8 mouse cellular contexts compared by ENCODE assay signal in the genomic region with DNA sequence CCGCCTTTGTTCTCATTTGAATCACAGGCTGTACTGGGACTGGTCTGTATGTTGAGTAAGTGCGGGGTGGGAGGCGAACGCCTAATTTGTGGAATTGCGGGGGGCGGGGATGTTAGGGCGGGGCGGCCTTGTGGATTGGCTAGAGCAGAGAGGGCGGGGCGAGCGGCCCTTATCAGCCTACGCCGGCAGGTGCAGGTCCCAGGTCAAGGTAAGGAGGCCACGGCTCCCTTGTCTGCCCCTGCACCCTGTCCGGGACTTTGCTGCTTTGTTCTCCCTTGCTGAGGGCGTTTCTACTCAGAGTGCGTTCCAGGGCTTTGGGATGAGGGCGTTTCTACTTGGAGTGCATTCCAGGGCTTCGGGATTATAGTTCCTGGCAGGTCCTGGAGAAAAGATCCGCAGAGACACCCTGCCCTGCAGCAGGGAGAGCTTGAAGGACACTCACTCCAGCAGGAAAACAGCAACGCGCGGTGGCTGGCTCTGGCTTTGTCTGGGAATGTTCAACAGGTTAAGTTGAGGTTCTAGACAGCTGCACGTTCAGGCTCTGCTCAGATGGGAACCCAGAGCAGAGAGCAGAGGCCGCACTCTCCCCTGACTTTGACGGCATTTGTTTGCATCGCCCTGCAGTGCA.
A peak's percentile ranks its signal among the peaks of the same experiment; 100 is the strongest.
DNase-seq lines count a peak whose midpoint lies in the region; ATAC-seq and TF ChIP-seq lines count a peak whose summit lies in the region.

No protein-coding gene starts in this region.

- H3K79me2 ChIP-seq in liver, adult 2 months (ENCODE audit: control insufficient read depth, insufficient read depth, low read length): peaks cover 36% of the 10 kb centered on the region

- peaks cover 16% of the 10 kb centered on the region for H3K4me1 ChIP-seq in hindbrain, embryonic 15.5 days (replicated peaks)
- peaks cover 38% of the 10 kb centered on the region for H3K4me1 ChIP-seq in liver, adult 2 months (ENCODE audit: control insufficient read depth, insufficient read depth, low read length)
- H3K4me1 ChIP-seq in neural tube, embryonic 11.5 days (ENCODE audit: control insufficient read depth, insufficient read depth, low read length): peaks cover 9% of the 10 kb centered on the region

- H3K9me3 ChIP-seq in hindbrain, embryonic 15.5 days: no peaks in the 10 kb centered on the region
- H3K9me3 ChIP-seq in neural tube, embryonic 11.5 days (ENCODE audit: control insufficient read depth, low read length): no peaks in the 10 kb centered on the region

- H3K4me2 ChIP-seq in hindbrain, embryonic 15.5 days: peak overlapping the region; percentile 71
- H3K4me2 ChIP-seq in neural tube, embryonic 11.5 days (ENCODE audit: low read depth): peak overlapping the region; percentile 69

- peak overlapping the region; percentile 15; the same call in 1 of the 2 replicates for H3K9ac ChIP-seq in hindbrain, embryonic 15.5 days
- H3K9ac ChIP-seq in liver, adult 2 months (ENCODE audit: low read depth, low read length): peak overlapping the region; percentile 75
- peak overlapping the region; percentile 46 for H3K9ac ChIP-seq in neural tube, embryonic 11.5 days (ENCODE audit: low read length)

- H3K4me3 ChIP-seq in gastrocnemius, adult 2 months: peak overlapping the region; percentile 79
- peak overlapping the region; percentile 43 for H3K4me3 ChIP-seq in hindbrain, embryonic 15.5 days
- peak overlapping the region; percentile 52 for H3K4me3 ChIP-seq in liver, adult 2 months (ENCODE audit: insufficient read depth, low read depth, low read length)
- H3K4me3 ChIP-seq in neural tube, embryonic 11.5 days (ENCODE audit: low read depth, low read length): peak overlapping the region; percentile 41

- H3K27ac ChIP-seq in gastrocnemius, adult 2 months: peak overlapping the region; percentile 86
- H3K27ac ChIP-seq in hindbrain, embryonic 15.5 days (replicated peaks): 0 out of 2 replicates have a peak overlapping the region, but pooled peaks have one; percentile 23
- peak overlapping the region; percentile 93 for H3K27ac ChIP-seq in liver, adult 2 months (replicated peaks; ENCODE audit: insufficient read depth, low read depth, low read length)
- 0 out of 2 replicates have a peak overlapping the region, but pooled peaks have one; percentile 37 for H3K27ac ChIP-seq in neural tube, embryonic 11.5 days (ENCODE audit: low read depth, low read length)

- 6% methylated on average over 27 of the region's 27 CpGs for WGBS in hindbrain, embryonic 15.5 days
- 9% methylated on average over 27 of the region's 27 CpGs for WGBS in liver, adult 2 months
- WGBS in neural tube, embryonic 11.5 days: under 1% methylated on average over 27 of the region's 27 CpGs

- intact Hi-C loops in left cerebral cortex, postnatal 4 days (cut with DNase I): no loop called here
- intact Hi-C loops in gastrocnemius, adult 2 months (cut with DNase I): no loop called here

- H3K36me3 ChIP-seq in hindbrain, embryonic 15.5 days: no peaks in the 10 kb centered on the region
- H3K36me3 ChIP-seq in liver, adult 2 months (ENCODE audit: control insufficient read depth, insufficient read depth, low read length): peaks cover 7% of the 10 kb centered on the region; the same call in 1 of the 2 replicates
- no peaks in the 10 kb centered on the region for H3K36me3 ChIP-seq in neural tube, embryonic 11.5 days (ENCODE audit: control insufficient read depth, insufficient read depth, low read length)

- DNase-seq in left cerebral cortex, postnatal 4 days: peak; percentile 28
- DNase-seq in left cerebral cortex, adult 9 months (ENCODE audit: low spot score in 2 of 2): no peak
- DNase-seq in gastrocnemius, adult 2 months: peak; percentile 77
- peak; percentile 88 for DNase-seq in liver, adult 2 months (ENCODE audit: extremely low read depth, low read depth, low spot score)
- peak; percentile 74 for DNase-seq in neural tube, embryonic 11.5 days (ENCODE audit: low spot score)
- DNase-seq in spleen, postnatal 10 days (ENCODE audit: low spot score in 2 of 2): no peak
- no peak for DNase-seq in adipocyte (ENCODE audit: low spot score)

- peak; percentile 80 for TF ChIP-seq POLR2A in liver, adult 2 months (IDR thresholded peaks at IDR 0.05; ENCODE audit: extremely low read depth, insufficient read depth, low read length)

- TF ChIP-seq CTCF in gastrocnemius, adult 2 months (IDR thresholded peaks at IDR 0.05): no peak
- TF ChIP-seq CTCF in liver, adult 2 months (IDR thresholded peaks at IDR 0.05; ENCODE audit: low read depth, low read length): no peak

- peaks cover 14% of the 10 kb centered on the region for H3K27me3 ChIP-seq in hindbrain, embryonic 15.5 days
- no peaks in the 10 kb centered on the region for H3K27me3 ChIP-seq in liver, adult 2 months (ENCODE audit: control insufficient read depth, insufficient read depth, low read length)
- peaks cover 4% of the 10 kb centered on the region; the same call in 1 of the 2 replicates for H3K27me3 ChIP-seq in neural tube, embryonic 11.5 days (ENCODE audit: control insufficient read depth, insufficient read depth, low read length)

- ATAC-seq in hindbrain, embryonic 15.5 days (ENCODE audit: low FRiP score, low read depth): peak; percentile 79
- ATAC-seq in neural tube, embryonic 11.5 days (ENCODE audit: insufficient read depth, low FRiP score, low TSS enrichment): peak; percentile 71

Comparison
In these comparisons a context has a peak if more than half of its experiments do, and no peak if none do; other contexts are left out.
1. DNase-seq: peak in left cerebral cortex, postnatal 4 days (single experiment), gastrocnemius, adult 2 months (single experiment), liver, adult 2 months (single experiment) and neural tube, embryonic 11.5 days (single experiment); none in left cerebral cortex, adult 9 months (0 of 2), spleen, postnatal 10 days (0 of 2) and adipocyte (single experiment).
2. H3K27ac ChIP-seq: peak in every context shown above with its lines; median percentile 93 in liver, adult 2 months; 86 in gastrocnemius, adult 2 months; 37 in neural tube, embryonic 11.5 days; 23 in hindbrain, embryonic 15.5 days.
3. H3K9ac ChIP-seq: peak in every context shown above with its lines; median percentile 75 in liver, adult 2 months; 46 in neural tube, embryonic 11.5 days; 15 in hindbrain, embryonic 15.5 days.
4. Peak in every context shown above with its lines, with median percentiles within 50 percentile points of each other: H3K4me3 ChIP-seq.